Mouse (Mus musculus) liver, embryonic 15.5 days (tissue): ENCODE measurements around the gene Zfpm1. TPM values are rescaled to one million over a fixed set of nuclear protein-coding genes. Genes with fewer than 3 reads are reported as not detected.

ENCODE experiments used
- polyA plus RNA-seq: library from polyadenylated mRNA; unstranded; fragments of >200 nt; fragmentation: Nextera tagmentation; extraction: Ambion mirVana; gene quantifications from 2 replicates; pipeline ENCODE4 v1.2.1, GENCODE M21; 2015

Zfpm1 gene
- polyA plus RNA-seq, 1 experiment from 2014 or later = 12.0 TPM

Other genes starting within 250 kb of the Zfpm1 start
- not detected in 2 replicates for gene Trhr2, start 78.6 kb downstream of the Zfpm1 start, polyA plus RNA-seq
- 23.1 and 25.6 TPM in 2 replicates for gene Zc3h18, start 94.5 kb downstream of the Zfpm1 start, polyA plus RNA-seq
- gene Il17c, start 139.9 kb downstream of the Zfpm1 start, polyA plus RNA-seq = not detected in 2 replicates
- gene Cyba, start 150.8 kb downstream of the Zfpm1 start, polyA plus RNA-seq = 196 TPM in 2 replicates
- 24.3 and 25.1 TPM in 2 replicates for gene Mvd, start 161.3 kb downstream of the Zfpm1 start, polyA plus RNA-seq
- 0.38 and 0.64 TPM in 2 replicates for gene Snai3, start 178.6 kb downstream of the Zfpm1 start, polyA plus RNA-seq
- 11.5 and 15.1 TPM in 2 replicates for gene Rnf166, start 193.9 kb downstream of the Zfpm1 start, polyA plus RNA-seq
- 12.4 and 13.1 TPM in 2 replicates for gene Ctu2, start 194.0 kb downstream of the Zfpm1 start, polyA plus RNA-seq